Mouse (Mus musculus): ENCODE data around the gene Zfp931. TPM values are rescaled to one million over a fixed set of nuclear protein-coding genes. Genes with fewer than 3 reads are reported as not detected.
"Not testable (repeated sequence)": the region's sequence is repeated elsewhere in the genome, so short reads cannot be mapped to it uniquely, and the experiment has no call there.

Gene Zfp931
- total RNA-seq (2021), result 1 to 10 TPM; 5.7 to 5.8 TPM
- long read RNA-seq, experiment 1, partial matches to known transcripts, result 0 of 4 reads
- long read RNA-seq, experiment 1, other reads (novel, unspliced or antisense), result 0 of 4 reads
- long read RNA-seq, experiment 2, partial matches to known transcripts, result 0 of 4 reads
- long read RNA-seq, experiment 2, other reads (novel, unspliced or antisense), result 1 of 4 reads

DNA sequence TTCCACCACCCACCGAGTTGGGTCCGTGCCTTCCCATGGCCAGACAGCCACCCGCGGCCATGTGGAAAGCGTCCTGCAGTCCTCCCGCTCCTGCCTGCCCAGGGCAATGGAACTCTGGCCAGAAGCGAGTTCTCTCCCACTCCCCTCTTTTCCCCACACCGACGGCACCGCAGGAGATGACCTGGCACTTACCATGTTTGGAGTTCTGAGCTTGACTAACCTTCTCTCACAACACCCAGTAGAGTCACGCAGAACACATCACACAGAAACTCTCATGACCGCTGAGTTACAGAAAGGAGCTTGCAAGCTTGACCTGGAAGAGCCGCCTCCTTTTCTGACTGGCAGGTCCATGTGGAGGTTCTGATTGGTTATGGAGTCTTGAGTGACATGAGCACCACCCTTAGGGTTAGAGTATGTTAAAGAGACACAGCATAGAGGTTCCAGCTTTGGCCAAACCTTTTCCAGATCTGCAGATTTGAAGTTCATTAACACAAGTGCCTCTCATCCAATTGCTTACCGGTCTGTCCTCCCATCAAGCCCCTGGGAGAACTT lies at the start of gene Zfp931:
Gene Zfp931 (minus strand): TSS at position 311 of the 552 bp plus-strand sequence.
- intact Hi-C loops (cut with DNase I; ENCODE audit: low total_unique reads); DNase-seq: not testable (repeated sequence)

DNA sequence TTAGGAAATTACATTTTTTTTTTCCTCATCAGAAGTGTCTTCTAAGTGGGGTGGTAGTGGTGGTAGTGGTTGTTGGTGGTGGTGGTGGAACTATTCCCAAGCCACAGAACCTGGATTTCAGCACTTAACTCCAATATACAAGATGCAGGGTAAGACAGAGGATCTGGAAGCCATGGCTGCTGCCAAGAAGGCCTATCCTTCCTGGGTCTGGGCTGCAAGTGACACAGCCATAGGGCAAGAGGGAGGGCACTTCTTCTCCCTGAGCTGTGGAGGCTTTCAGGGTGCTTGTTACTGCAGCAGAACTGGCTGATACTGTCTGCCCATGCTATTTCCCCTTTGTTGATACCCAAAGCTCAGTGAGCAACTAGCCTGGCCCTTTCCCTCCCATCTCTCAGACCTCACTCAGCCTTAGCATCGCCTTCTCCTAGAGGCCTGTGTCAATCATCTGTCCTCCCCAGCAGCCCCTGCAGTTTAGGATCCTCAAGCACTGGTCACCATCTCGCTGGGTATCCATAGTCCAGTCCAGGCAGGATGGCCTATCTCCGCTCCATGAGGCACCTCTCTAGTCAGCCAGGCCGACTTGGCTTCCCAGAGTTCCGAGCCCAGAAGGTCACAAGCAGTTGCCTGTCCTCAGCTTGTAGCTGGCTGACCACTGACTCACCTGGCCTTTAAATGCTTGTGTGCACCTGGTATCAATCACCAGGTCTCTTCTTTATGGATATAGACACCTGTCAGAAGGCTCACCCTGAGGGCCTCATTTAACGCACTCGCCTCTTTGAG lies 48.0 kb upstream of the Zfp931 start:
- intact Hi-C loops (cut with DNase I; ENCODE audit: low total_unique reads), result no loop called here
- no peak for DNase-seq

GRCm38 (mm10) chr2:178125427-178125826 lies 47.2 kb upstream of the Zfp931 start:
- DNase-seq, result no peak
- intact Hi-C loops (cut with DNase I; ENCODE audit: low total_unique reads), result no loop called here

DNA sequence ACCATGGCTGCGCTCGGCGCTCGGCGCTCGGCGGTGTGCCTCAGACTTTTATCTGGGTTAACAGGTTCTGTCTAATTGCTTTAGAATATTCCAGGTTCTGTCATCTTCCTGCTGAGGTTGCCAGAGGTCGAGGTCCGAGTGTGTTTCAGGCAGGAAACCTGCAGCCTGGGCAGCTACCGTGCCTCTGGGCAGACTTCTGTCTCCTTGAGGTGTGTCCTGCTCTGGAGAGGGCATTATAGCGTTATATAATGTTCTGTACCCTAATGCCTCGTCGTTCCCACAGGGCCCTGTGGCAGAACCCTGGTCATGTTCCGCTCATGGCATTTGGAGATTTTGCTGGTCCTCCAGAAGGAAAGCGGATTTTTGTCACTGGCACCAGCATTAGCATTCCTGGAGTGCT lies 45.2 kb upstream of the Zfp931 start:
- no peak for DNase-seq
- intact Hi-C loops (cut with DNase I; ENCODE audit: low total_unique reads), result no loop called here

- no peak for DNase-seq
Observed at GRCm38 (mm10) chr2:178121946-178122665, 43.8 kb upstream of the Zfp931 start.

DNA sequence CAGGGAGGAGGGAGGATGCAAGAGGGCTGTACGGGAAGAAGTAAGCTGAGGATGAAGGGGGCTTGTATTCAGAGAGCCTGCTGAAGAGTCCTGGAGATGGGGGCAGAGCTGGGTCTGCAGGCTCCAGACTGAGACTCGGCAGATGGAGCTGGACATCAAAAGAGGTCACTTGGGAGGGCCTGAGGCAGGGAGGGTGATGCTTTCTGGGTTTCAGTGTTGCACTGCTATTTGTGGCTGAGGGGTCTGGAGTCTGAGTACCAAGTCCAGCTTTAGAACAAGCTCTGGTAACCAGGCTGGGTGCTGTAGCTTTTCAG lies 43.1 kb upstream of the Zfp931 start:
- DNase-seq, result no peak
- intact Hi-C loops (cut with DNase I; ENCODE audit: low total_unique reads), result no loop called here

More at GRCm38 (mm10) chr2:178121946-178122665, 43.8 kb upstream of the Zfp931 start:
- intact Hi-C loops (cut with DNase I; ENCODE audit: low total_unique reads), result no loop called here

DNA sequence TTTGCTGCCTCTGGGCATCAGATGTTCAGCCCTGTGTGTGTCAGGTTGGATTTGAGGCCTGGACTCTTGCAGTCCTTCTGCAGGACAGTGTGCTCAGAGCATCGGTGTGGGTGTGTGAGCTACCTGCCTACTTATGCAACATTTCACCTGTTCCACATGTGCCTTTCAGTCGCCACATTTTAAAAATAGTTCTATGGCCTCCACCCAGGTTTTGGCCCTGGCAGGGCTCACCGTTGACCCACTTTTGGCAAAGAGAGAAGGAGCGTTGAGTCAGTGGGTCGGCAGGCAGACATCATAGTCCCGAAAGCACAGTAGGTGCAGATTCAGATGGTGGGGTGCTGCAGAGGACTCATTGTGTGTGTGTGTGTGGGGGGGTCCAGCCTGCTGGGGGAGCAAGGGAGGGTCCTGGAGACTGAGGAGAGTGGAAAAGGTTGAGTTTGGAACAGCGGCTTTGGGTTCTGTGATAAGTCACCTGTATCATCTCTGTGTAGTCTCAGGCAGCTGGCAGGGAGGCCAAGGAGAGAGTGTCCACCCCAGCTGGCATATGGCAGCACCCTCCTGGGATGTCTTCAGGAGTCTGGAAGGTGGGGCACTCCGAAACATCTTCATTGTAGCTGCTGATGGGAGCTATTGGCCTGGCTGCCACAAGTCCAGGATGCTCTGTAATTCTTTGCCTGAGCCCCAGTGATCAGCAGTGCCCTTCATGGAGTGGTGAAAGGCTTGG lies 42.5 kb upstream of the Zfp931 start:
- DNase-seq, result no peak
- intact Hi-C loops (cut with DNase I; ENCODE audit: low total_unique reads), result no loop called here

DNA sequence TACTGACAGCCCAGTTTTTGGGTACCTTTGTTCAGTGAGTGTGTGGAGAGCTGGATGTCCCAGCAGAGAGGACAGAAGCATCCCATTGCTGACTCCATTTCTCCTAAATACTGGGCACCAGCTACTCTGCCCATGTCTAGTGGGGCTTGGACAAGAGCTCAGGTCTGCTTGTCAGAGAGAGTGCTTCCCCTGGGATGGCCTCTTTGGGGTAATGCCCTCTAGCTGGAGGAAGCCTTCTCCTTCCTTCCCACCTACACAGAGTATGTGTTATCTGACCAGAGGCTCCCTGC lies 42.0 kb upstream of the Zfp931 start:
- no peak for DNase-seq
- intact Hi-C loops (cut with DNase I; ENCODE audit: low total_unique reads), result no loop called here

DNA sequence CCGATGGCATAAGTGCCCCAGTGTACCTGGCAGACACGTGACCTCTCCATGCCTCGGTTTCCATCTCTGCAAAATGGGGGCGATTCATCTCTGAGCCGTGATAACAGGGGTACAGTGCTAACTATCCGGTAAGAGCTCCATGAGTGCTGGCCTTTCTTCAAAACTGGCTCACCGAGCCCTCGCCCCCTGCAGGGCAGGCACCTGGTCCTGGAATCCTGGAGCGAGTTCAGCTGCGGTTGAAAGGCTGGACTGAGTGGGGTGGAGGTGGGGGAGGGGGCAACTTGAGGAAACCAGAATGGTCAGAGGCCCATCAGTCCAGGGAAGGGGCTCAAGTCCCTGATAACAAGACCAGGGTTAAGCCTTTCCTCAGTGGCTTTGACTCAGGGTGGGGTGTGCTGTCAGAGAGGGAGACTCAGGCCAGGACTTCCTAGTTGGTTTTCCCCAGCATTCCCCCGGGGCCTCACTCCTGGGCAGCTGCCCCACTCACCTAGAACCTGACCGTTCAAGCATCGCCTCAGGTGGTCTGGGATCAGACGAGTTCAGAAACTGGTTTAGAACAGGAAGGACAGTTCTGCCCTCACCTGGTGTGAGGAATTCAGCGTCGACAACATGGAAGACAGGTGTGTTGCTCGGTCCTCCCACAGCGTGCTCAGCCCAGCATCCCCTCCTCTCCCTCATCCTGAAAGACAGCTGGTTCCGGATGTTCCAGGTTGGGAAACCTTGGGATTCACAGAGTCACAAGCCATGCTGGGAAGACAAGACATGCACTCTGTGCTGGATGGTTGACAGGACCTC lies 41.5 kb upstream of the Zfp931 start:
- DNase-seq, result no peak
- intact Hi-C loops (cut with DNase I; ENCODE audit: low total_unique reads), result no loop called here

GRCm38 (mm10) chr2:178118801-178119560 lies 40.7 kb upstream of the Zfp931 start, which contains the start of gene Phactr3:
Phactr3 (plus strand) TSS chr2:178118975.
- intact Hi-C loops (cut with DNase I; ENCODE audit: low total_unique reads), result no loop called here
- DNase-seq, result no peak

- intact Hi-C loops (cut with DNase I; ENCODE audit: low total_unique reads), result no loop called here
- peak; percentile 42 for DNase-seq
Observed at GRCm38 (mm10) chr2:178117946-178118345, 39.7 kb upstream of the Zfp931 start.

GRCm38 (mm10) chr2:178101957-178102356 lies 23.7 kb upstream of the Zfp931 start:
- DNase-seq, result no peak
- intact Hi-C loops (cut with DNase I; ENCODE audit: low total_unique reads), result no loop called here

DNA sequence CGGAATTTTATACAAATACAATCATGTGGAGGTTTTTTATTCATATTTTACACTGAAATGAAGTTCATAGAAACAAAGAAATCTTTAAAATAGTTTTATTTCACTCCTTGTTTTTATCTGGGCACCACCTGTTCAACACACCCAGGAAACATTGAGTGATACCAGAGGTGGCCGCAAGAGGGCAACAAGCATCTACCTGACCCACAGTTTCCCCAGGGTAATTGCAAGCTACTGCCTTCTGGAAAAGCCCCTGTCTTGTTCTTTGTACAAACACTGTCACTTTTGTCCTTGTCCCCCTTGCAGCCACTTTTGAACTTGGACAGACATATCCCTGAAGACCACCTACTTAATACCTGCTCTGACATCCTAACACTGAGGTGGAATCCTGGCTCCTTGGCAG lies 19.7 kb upstream of the Zfp931 start:
- intact Hi-C loops (cut with DNase I; ENCODE audit: low total_unique reads), result no loop called here
- no peak for DNase-seq

GRCm38 (mm10) chr2:178089586-178089985 lies 11.3 kb upstream of the Zfp931 start:
- intact Hi-C loops (cut with DNase I; ENCODE audit: low total_unique reads), result no loop called here
- no peak for DNase-seq

GRCm38 (mm10) chr2:178058195-178058594 lies 20.1 kb downstream of the Zfp931 start:
- DNase-seq, result peak; percentile 41
- intact Hi-C loops (cut with DNase I; ENCODE audit: low total_unique reads), result no loop called here

DNA sequence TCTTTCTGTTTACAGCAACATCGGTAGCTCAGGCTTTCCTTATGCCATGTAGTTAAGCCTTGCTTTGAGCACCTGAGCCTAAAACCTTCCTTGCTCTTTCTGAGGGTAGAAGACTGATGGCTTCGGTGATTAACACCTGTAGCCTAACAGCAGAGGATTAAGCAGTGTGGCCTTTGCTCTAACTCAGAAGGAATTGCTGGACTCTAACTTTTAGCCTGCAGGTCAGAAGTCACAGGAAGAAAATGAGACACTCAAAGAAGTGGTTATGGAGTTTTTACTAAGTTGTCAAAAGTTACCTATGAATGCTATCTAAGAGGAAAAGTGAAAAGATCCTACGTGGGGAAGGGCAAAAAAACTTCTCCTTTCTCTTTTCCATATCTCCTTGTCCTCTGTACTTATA lies 50.7 kb downstream of the Zfp931 start:
- DNase-seq; intact Hi-C loops (cut with DNase I; ENCODE audit: low total_unique reads): not testable (repeated sequence)

DNA sequence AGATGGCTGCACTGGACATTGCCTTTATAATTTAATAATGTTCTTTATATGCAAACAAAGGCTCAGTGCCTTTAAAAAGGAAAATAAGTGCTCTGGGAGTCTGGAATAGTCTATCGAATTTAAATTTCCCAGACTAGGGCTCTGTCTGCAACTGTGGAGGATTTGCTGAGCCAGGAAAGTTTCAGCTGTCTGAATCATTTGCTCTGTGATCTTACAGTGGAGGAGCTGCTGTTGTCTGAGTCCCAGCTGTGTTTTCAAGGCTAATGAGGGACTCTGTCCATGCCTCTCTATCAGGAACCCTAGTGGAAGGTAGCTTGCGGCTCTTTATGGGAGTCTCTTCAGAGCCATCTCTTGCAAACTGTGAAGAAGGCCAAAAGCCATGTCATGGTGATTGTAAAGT lies 54.4 kb downstream of the Zfp931 start:
- DNase-seq; intact Hi-C loops (cut with DNase I; ENCODE audit: low total_unique reads): not testable (repeated sequence)

DNA sequence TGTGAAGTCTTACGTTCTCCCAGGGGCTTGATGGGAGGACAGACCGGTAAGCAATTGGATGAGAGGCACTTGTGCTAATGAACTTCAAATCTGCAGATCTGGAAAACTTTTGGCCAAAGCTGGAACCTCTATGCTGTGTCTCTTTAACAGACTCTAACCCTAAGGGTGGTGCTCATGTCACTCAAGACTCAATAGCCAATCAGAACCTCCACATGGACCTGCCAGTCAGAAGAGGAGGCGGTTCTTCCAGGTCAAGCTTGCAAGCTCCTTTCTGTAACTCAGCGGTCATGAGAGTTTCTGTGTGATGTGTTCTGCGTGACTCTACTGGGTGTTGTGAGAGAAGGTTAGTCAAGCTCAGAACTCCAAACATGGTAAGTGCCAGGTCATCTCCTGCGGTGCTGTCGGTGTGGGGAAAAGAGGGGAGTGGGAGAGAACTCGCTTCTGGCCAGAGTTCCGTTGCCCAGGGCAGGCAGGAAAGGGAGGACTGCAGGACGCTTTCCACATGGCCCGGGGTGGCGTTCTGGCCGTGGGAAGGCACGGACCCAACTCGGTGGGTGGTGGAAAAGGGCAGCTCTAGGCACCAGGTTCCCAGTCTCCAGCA lies 55.2 kb downstream of the Zfp931 start, which contains the start of gene Zfp971:
Gene Zfp971 (plus strand): TSS at position 274 of the 601 bp plus-strand sequence.
- intact Hi-C loops (cut with DNase I; ENCODE audit: low total_unique reads), result not testable (repeated sequence)
- peak; percentile 15 for DNase-seq

Data from gastrocnemius, postnatal 14 days (tissue).